Mouse (Mus musculus): ENCODE data around the gene BC004004.
"Not testable (repeated sequence)": the region's sequence is repeated elsewhere in the genome, so short reads cannot be mapped to it uniquely, and the experiment has no call there.

The BC004004 gene

DNA sequence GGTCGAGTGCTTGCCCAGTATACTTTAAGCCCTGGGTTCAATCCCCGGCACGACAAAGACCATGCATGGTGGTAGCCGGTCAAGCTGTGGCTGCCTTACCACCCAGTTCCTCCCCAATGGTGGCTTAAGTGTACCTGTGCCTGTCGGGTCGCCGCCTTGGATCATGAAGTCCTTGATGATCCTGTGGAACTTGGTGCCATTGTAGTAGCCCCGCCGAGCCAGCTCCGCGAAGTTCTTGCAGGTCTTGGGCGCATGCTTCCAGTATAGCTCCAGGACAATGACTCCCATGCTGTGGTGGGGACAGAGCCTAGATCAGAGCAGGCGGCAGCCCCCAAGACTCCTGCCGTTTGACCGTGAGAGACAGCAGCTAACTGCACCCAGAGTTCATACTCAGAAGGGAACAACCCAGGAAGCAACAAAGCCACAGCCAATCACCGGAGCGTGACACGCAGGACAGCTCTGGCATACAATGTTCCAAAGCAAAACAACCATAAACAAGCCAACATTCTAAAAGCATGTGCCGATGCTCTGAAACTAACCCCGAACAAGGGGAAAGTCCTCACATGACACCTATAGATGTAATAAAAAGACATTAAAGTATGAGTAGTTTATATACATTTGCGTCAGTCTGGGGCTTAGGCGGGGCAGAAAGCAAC is 6.9 kb upstream of the BC004004 start:
- peak; percentile 93 for DNase-seq

DNA sequence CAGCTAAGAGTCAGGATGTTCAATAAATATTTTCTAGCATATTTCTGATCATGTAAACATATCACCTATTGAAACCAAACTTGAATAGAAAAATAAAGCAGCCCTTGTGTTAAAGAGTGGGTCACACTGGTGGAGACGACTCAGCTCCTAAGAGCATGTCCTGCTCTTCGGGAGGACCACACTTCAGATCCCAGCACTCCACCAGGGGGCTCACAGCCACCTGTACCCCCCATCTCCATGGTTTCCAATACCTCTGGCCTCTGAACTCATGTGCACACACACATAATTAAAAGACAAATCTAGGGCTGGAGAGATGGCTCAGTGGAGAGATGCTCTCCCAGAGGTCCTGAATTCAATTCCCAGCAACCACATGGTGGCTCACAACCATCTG is 6.3 kb upstream of the BC004004 start:
- no peak for DNase-seq

DNA sequence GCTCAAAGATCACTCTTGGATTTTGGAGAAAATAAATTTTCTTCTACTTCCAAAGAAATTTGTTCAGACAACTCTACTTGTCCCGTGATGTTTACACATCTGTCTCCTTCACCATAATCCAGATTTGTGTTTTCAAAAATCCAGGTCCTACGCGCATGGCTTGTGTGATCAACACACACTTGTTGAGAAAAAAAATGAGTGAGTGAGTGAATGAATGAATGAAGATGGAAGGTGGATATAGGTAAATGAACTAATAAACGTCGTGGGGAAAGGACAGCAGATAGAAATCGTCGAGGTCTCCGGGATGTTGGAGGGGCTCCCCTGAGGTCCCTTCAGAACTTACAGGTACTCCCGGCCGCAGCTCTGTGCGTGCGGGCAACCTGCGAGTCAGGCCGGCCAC is 5.2 kb upstream of the BC004004 start:
- no peak for DNase-seq

DNA sequence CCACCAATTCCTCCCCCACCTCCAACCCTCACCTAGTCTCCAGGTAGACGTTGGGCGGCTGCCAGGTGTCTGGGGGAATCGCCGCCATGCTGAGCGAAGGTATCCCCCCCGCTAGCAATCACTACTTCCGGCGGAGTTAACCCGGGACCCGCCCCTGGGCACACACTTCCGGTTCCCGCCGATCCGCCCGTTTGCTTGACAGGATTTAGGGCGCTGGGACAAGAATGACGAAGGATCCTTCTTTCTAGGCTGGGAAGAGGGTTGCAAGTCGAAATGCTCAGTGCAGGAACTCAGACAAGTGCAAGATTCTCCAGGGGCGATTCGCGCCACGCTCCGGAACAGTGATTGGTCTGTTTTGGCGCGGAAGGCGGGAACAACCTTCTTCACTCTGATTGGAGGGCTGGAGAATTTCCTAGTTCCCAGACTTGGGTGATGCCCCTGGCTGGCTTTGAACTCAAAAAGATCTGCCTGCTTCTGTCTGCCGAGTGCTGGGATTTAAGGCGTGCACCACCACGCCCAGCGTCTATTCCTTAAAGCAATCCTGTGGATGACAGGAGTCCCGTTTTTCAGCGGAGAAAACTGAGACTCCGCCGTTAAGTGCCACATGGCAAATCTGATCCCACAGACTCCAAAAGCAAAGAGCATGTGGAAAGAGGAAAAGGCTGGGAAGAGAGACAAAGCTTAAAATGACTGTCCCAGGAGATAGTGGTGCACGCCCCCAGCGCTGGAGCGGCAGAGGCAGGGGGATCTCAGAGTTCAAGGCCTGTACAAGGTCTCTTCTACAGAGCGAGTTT is 4.6 kb upstream of the BC004004 start, which contains the start of gene Ppil1:
Gene Ppil1 (minus strand): TSS at position 347 of the 794 bp plus-strand sequence.
- peak; percentile 99 for DNase-seq

DNA sequence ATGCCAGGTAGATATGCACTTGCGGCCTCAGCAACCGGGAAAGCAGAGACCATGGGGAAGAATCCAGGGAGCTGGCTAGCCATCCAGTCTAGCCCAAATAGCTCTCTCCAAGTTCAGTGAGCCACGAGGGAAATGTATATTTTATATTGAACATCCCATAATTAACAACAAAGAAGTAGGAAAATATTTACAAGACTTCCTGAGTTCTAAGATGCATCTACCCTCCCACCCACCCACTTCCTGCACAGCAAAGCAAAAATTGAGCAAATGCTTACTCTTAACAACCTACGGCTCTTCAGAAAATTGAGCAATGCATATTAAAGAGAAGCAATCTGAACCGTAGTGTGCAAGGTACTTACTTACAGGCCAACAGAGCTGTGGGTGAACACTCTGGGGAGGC is 3.8 kb upstream of the BC004004 start:
- DNase-seq: no peak

DNA sequence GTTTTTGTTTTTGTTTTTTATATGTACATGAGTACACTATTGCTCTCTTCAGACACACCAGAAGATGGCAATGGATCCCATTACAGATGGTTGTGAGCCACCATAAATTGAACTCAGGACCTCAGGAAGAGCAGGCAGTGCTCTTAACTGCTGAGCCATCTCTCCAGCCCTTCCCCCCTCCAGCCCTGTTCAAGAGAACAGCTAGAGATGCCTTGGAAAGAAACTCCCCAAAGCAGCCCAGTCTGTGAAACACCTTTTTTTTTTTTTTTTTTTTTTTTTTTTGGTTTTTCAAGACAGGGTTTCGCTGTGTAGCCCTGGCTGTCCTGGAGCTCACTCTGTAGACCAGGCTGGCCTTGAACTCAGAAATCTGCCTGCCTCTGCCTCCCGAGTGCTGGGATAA is 1.5 kb upstream of the BC004004 start:
- not testable (repeated sequence) for DNase-seq

DNA sequence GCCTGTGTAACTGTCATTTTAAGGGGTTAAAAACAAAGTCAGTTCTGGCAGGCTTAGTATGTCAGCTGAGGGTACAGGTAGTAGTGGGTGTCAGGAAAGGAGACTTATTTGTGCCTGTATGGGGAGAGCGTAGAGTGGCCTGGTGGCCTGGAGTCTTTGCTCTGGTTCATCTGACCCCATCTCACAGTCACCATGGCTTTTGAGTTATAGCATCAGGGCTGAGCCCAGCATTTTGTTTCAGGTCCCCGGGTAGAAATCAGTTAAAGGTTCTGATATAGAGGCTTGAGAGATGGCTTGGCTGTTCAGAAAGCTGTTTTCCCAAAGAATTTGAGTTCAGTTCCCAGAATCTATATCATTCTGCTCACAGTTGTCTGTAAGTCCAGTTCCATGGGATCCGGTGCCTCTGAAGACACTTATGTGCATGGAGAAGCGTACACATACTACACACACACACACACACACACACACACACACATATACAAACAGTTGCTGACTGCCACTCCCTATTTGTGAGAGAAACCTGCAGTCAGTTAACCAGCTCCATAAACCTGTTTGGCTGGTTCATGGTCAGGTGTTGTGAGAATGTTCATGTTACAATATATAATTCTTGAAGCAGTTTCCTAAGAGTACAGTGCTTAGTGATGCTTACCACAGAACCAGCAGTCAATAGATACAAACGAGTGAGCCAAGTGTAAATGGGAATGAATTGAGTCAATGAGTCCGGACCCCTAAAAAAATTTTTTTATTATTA is 482 bp upstream of the BC004004 start:
- DNase-seq: peak; percentile 90

DNA sequence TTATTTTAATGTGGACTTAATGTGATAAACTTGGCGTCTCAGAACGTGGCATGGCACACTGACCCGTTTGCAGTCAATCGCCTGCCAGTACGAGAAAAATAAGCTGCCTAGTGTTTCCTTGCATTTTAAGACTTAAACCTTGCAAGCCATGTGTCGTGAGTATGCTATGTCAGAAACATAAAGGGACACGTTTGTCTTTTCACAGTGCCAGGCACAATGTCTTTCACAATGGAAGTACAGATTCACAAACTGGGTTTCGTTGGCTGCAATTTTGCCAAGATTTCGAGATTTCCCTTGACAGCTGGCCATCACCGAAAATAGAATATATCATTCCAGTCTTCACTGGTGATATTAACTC is 740 bp downstream of the BC004004 start:
- no peak for DNase-seq

DNA sequence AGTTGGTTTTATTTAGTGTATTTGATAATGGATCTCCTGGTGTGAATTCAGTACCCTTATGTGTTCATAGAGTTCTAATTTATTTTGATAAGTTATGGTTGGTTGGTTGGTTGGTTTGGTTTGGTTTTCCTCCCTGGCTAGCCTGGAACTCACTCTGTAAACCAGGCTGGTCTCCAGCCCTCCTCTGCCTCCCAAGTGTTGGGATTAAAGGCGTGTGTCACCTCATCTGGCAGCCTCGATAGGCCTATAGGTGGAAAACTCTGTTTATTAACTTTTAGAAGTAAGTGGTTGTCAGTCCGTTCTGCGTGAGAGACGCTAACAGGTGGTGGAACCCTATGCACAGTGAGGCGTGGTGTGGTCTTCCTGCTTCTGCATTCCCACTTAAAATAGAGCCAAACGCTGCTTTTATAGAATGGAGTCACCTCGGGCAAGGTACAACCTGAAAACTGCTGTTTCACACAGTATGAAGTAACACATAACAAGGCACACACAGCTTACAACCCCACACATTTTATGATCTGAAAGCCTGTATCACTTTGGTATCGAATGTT is 1.6 kb downstream of the BC004004 start:
- peak; percentile 84 for DNase-seq

DNA sequence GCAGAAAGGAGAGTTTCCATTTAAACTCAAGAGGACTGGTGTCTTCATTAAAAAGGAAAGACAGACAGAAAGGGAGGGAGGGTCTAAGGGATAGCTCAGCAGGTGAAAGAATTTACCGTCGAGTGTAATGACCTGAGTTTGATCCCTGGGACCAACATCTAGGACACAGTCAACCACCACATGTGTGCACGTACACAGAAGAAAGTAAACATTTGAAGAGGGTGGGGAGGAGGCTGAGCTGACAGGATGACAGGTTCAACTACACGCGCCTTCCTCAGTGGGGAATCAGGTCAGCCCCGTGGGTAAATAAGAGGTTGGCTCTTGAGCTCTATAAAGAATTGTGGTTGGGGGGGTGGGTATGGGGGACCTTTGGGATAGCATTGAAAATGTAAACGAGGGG is 4.6 kb downstream of the BC004004 start:
- DNase-seq: no peak

DNA sequence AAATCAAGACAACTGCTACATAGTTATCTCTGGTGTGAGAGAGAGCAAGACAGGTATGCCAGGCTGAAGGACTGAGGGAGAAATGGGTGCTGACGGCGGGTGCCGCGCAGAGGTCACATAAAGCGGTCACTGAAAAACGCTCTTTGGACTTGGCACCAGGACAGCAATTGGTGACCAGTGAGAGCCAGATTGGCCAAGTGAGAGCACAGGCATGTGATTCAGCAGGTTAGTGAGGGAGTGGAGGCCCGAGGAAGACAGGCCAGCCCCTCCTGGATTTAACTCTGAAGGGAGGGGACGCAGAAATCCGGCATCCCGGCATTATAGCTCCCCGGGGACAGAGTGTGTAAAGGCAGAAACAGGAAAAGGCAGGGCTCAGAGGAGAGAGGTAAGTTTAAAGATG is 5.3 kb downstream of the BC004004 start:
- peak; percentile 97 for DNase-seq

DNA sequence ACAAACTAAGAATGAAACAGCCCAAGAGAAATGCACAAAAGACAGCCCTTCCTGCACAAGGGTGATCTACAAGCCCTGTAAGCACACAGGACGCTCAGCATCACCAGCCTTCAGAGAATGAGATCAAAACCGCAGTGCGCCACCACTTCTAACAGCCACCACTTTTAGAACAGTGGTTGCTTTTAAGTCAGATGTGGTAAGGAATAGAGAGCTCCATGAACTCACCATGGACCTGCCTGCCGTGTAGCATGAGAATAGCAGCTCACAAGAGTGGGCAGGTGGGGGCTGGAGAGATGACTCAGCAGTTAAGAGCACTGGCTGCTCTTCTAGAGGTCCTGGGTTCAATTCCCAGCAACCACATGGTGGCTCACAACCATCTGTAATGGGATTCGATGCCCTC is 11.8 kb downstream of the BC004004 start:
- DNase-seq: no peak

DNA sequence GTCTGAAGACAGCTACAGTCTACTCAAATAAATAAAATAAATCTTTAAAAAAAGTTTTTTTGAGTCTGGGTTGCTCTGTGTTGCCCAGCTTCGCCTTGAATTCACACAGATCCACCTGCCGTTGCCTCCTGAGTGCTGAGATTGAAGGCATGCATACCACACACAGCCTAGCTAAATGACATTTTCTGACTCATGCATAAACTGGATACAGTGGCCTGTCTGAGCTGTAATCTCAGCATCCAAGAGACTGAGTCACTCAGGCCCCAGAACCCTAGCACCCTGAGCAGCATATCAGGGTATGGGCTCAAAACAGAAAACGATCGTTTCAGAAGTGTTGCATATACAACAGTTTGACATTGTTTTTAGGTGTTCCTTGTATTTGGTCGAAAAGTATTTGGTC is 13.0 kb downstream of the BC004004 start:
- DNase-seq: no peak

DNA sequence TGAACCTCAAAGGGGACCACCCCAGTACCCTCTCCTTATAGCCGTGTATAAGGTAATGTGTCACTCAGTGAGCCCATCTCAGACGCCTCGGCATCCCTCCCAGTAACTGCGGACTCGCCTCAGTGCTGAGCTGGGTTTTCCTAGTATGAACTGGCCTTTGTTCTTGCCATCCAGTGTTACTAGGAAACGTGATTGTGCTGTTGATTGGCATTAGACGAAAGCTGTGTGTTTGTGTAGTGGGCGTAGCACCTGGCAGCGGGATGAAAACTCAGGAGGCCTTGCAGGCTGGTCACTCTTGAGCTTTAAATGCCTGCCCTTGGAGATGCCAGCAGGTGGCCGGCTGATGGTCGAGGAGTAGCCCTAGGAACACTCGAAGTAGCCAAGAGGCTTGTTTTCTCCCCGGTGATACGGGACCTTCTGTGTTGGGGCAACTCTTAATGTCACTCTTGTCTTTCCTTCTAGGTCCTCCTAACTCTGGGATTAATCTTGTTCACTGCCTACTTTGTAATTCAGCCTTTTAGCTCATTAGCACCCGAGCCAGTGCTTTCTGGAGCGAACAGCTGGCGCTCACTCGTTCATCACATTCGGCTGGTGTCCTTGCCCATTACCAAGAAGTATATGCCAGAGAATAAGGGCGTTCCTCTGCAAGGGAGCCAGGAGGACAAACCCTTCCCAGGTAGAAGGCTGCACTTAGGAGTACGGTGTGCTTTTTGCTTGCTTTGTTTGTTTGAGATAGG is 13.8 kb downstream of the BC004004 start:
- peak; percentile 84 for DNase-seq

DNA sequence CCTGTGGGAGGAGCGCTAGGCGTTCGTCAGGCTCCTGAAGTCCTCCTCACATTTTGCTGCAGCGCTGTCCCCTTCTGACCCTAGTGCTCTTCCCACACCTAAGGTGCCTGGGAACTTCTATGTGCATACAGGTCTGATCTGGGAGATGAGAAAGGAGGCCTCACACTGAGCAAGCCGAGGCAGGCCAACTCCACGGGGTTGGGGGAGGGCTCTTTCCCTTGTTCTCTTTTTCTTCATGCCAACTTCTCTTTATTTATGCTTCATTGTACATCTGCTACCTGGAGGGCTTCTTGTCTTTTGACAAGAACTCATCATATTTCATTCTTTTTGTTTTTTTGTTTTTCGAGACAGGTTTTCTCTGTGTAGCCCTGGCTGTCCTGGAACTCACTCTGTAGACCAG is 23.2 kb downstream of the BC004004 start:
- DNase-seq: no peak

DNA sequence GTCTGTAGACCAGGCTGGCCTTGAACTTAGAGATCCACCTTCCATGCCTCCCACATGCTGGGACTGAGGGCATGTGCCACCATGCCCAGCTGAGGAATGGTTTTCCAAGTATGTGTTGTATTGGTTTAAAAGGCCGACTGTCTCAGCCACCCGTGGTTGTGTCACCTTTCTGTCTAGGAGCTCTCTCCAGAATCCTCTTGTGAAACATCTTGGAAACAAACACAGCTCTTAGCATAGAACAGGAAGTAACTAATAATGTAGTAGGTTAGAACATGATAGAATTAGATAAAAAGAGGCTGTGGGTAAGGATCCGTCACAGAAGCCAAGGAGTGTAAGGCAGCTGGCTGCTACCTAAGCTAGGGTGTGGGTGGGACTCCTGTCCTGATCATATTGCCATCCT is 24.4 kb downstream of the BC004004 start:
- no peak for DNase-seq

DNA sequence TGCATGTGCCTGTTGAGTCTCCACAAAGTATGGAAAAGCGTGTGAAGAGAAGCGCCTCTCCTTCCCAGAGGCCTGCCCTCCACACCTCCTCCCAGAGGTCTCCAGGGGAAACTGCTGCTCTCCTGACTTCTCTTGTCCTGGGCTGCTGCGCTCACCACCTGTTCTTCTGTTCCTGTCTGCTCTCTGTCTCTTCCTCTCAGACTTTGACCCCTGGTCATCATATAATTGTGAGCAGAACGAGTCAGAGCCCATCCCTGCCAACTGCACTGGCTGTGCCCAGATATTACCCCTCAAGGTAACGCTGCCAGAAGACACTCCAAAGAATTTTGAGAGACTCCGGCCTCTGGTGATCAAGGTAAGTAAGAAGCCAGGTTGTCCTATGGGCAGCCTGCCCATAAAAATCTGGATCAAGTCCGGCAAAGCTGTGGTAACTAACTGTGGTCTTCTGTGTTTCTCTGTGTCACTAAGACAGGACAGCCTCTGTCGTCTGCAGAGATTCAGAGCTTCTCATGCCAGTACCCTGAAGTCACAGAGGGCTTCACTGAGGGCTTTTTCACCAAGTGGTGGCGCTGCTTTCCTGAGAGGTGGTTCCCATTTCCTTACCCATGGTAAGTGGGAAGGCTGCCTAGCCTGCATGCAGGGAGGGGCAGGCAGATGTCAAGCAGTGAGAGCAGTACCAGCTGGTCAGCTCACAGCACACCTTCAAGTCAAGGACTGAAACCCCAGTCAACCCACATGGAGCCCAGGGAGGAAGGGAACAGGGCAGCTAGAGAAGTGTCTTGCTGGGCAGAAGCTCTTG is 25.4 kb downstream of the BC004004 start:
- peak; percentile 95 for DNase-seq

DNA sequence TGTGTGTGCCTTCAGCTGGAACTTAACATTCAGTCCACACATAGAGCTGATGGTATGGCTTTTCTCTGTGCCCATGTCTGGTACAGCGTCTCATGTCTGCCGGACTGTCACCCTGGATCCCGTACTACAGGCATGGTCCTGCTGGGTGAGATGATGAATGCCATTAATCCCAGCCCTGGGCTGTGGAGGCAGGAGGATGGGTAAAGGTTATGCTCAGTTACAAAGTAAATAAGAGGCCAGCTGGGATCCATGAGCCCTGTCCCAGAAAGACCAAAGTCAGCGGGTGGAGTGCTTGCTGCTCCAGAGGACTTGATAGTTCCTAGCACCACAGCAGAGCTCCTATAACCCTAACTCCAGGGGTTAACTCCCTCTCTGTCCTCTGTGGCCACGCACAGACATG is 27.2 kb downstream of the BC004004 start:
- DNase-seq: peak; percentile 76

DNA sequence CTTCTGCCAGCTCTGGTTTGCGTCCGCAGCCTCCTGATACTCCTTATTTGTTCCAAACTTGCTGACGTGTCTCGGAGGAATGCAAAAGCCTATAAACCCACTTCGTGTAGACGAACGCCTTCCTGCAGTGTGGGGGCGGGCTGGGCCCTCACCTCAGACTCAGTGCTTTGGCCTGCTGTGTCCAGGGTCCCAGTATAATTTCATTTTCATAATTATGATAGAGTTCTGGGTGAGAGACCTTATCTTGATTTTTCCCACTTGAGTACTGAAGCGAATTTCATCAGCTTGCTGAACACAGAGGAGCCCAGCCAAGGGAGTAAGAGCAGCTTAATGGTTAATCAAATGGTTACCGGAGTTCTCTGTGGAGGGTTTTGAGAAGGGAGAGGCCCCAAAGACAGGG is 28.7 kb downstream of the BC004004 start:
- DNase-seq: no peak

DNA sequence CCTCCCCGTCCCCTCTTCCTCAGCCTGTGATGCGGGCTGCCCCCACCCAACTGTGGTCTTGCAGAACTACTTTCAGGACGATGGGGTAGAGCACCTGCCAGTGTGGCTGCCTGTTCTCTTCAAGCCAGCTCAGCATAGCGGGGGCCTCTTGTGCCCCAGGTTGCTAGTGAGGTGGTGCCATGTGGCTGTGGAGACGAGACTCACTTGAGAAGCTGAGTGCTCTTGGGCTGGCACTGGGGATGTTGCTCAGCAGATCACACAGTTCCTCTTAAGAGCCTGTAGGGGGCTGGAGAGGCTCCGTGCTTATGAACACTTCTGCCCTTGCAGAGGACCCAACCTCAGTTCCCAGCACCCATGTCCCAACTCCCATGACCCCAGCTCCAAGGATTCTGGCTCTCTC is 29.2 kb downstream of the BC004004 start:
- peak; percentile 88 for DNase-seq

DNA sequence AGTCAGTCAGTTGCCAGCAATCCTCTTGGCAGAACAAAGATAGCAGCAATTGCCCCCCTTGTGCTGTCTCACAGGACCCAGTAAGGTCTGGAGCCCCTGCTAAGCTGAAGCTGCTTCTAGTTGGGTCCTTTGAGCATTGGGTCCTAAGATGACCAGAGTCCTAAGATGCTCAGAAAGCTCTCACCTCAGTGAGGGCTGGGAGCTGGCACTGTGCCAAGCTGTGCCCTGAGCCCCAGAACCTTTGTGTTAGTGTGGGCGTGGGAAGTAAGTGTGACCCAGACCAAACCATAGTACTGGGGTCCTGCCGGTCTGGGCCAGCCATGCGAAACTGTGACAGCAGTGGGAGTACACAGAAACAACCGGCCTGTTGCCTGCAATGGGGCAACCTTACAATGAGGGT is 30.7 kb downstream of the BC004004 start:
- peak; percentile 90 for DNase-seq

DNA sequence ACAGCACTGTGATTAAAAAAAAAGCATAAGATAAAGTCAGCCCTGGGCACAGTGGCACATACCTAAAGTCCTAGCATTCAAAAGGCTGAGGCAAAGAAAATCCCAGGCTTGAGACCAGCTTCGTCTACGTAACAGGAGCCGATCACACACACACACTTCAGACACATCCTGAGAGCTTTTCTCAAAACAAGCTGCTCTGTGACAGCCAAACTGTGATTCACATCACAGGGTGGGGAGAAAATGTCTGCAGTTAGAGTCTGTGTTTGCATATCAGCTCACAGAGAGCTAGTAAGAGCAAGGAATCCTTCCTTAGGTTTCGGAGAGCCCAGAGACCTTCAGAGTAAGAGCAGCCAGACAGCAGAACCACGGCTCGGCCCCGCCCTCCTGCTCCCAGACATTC is 32.3 kb downstream of the BC004004 start:
- no peak for DNase-seq

All from heart, adult 11 months (tissue).